Mouse (Mus musculus) liver, postnatal 0 days (tissue): ENCODE measurements around the gene Xpo4.

Experiments
- CTCF ChIP-seq: sonication (generic); IDR thresholded peaks from 2 replicates; pipeline ENCODE4 v1.5.1; 2016; ENCODE audit warnings: antibody characterized with exemption, low read depth
- EP300 ChIP-seq: IDR thresholded peaks from 2 replicates; pipeline ENCODE4 v1.6.1; 2016; ENCODE audit warnings: antibody characterized with exemption, low read depth, mild to moderate bottlenecking

DNA sequence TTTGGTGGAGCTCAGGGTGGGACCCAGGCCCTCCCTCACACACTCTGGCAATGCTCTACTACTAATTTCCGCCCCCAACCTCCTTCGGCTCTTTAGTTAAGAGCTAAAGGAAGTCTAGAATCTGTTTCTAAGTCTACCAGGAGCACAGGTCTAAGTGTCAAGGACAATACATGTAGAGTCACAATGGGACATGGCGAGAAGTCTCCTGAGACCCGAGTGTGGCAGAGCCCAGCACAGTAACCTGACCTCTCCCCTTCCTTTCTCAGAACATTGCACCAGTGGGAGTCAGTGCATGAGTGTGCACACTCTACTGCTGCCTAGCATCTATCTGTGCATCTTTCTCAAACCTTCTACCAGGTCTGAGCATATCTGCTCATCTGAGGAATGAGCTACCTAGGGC lies 40.5 kb upstream of the Xpo4 start:
- TF ChIP-seq CTCF (no peak), EP300 (no peak)
